Mouse (Mus musculus): ENCODE measurements around the gene Calcrl. TPM values are rescaled to one million over a fixed set of nuclear protein-coding genes. Genes with fewer than 3 reads are reported as not detected.

The Calcrl gene
- polyA plus RNA-seq, 1 experiment from 2014 or later = 16.6 TPM

GRCm38 (mm10) chr2:84355281-84355680, 69.9 kb downstream of the Calcrl start:
- H3K36me3 ChIP-seq = no peaks in the 10 kb centered on the region
- no peak for DNase-seq (ENCODE audit: low spot score)
- WGBS = 81% methylated on average over 4 of the region's 4 CpGs
- H3K27ac ChIP-seq = no peak overlapping the region
- H3K27me3 ChIP-seq (ENCODE audit: low read depth, poor library complexity, severe bottlenecking) = no peaks in the 10 kb centered on the region
- H3K4me1 ChIP-seq = no peaks in the 10 kb centered on the region
- no peak overlapping the region for H3K4me3 ChIP-seq
- no peaks in the 10 kb centered on the region for H3K9me3 ChIP-seq (replicated peaks)

GRCm38 (mm10) chr2:84347376-84347775, 77.8 kb downstream of the Calcrl start:
- H3K27ac ChIP-seq = no peak overlapping the region
- no peaks in the 10 kb centered on the region for H3K4me1 ChIP-seq
- no peak overlapping the region for H3K4me3 ChIP-seq
- no peaks in the 10 kb centered on the region for H3K9me3 ChIP-seq (replicated peaks)
- peaks cover 5% of the 10 kb centered on the region; the same call in 1 of the 2 replicates for H3K36me3 ChIP-seq
- H3K27me3 ChIP-seq (ENCODE audit: low read depth, poor library complexity, severe bottlenecking) = no peaks in the 10 kb centered on the region
- 66% methylated on average over 2 of the region's 2 CpGs for WGBS
- DNase-seq (ENCODE audit: low spot score) = no peak

GRCm38 (mm10) chr2:84343756-84344155, 81.5 kb downstream of the Calcrl start:
- DNase-seq (ENCODE audit: low spot score) = no peak
- no peak overlapping the region for H3K4me3 ChIP-seq
- H3K27ac ChIP-seq = no peak overlapping the region
- H3K4me1 ChIP-seq = no peaks in the 10 kb centered on the region
- H3K27me3 ChIP-seq (ENCODE audit: low read depth, poor library complexity, severe bottlenecking) = no peaks in the 10 kb centered on the region
- WGBS = 74% methylated on average over 2 of the region's 2 CpGs
- H3K36me3 ChIP-seq = peaks cover 5% of the 10 kb centered on the region; the same call in 1 of the 2 replicates
- no peaks in the 10 kb centered on the region for H3K9me3 ChIP-seq (replicated peaks)

GRCm38 (mm10) chr2:84337774-84338450, 87.3 kb downstream of the Calcrl start:
- 83% methylated on average over 1 of the region's 1 CpGs for WGBS
- Histone ChIP-seq H3K9me3 (replicated peaks) (no peaks in the 10 kb centered on the region), H3K27ac (no peak overlapping the region), H3K4me3 (no peak overlapping the region), H3K27me3 (ENCODE audit: low read depth, poor library complexity, severe bottlenecking) (no peaks in the 10 kb centered on the region), H3K4me1 (no peaks in the 10 kb centered on the region), H3K36me3 (no peaks in the 10 kb centered on the region)
- no peak for DNase-seq (ENCODE audit: low spot score)

GRCm38 (mm10) chr2:84336331-84336730, 88.9 kb downstream of the Calcrl start:
- Histone ChIP-seq H3K27me3 (ENCODE audit: low read depth, poor library complexity, severe bottlenecking) (no peaks in the 10 kb centered on the region), H3K9me3 (replicated peaks) (no peaks in the 10 kb centered on the region), H3K4me1 (no peaks in the 10 kb centered on the region), H3K36me3 (no peaks in the 10 kb centered on the region), H3K4me3 (no peak overlapping the region), H3K27ac (no peak overlapping the region)
- DNase-seq (ENCODE audit: low spot score) = no peak
- 89% methylated on average over 4 of the region's 4 CpGs for WGBS

GRCm38 (mm10) chr2:84316185-84316805, 108.9 kb downstream of the Calcrl start:
- H3K9me3 ChIP-seq (replicated peaks) = no peaks in the 10 kb centered on the region
- H3K27ac ChIP-seq = no peak overlapping the region
- no peaks in the 10 kb centered on the region for H3K27me3 ChIP-seq (ENCODE audit: low read depth, poor library complexity, severe bottlenecking)
- H3K4me1 ChIP-seq = no peaks in the 10 kb centered on the region
- no peak overlapping the region for H3K4me3 ChIP-seq
- no peak for DNase-seq (ENCODE audit: low spot score)
- H3K36me3 ChIP-seq = no peaks in the 10 kb centered on the region
- 84% methylated on average over 4 of the region's 4 CpGs for WGBS

- Histone ChIP-seq H3K4me3 (no peak overlapping the region), H3K4me1 (peaks cover 10% of the 10 kb centered on the region), H3K27me3 (ENCODE audit: low read depth, poor library complexity, severe bottlenecking) (no peaks in the 10 kb centered on the region), H3K9me3 (replicated peaks) (no peaks in the 10 kb centered on the region), H3K27ac (no peak overlapping the region), H3K36me3 (no peaks in the 10 kb centered on the region)
- no peak for DNase-seq (ENCODE audit: low spot score)
- WGBS = 42% methylated on average over 5 of the region's 5 CpGs
These were observed 128.7 kb downstream of the Calcrl start for GRCm38 (mm10) chr2:84296517-84296916.

- H3K27ac ChIP-seq = no peak overlapping the region
- H3K9me3 ChIP-seq (replicated peaks) = no peaks in the 10 kb centered on the region
- DNase-seq (ENCODE audit: low spot score) = no peak
- WGBS = 86% methylated on average over 2 of the region's 2 CpGs
- peaks cover 10% of the 10 kb centered on the region for H3K4me1 ChIP-seq
- no peaks in the 10 kb centered on the region for H3K27me3 ChIP-seq (ENCODE audit: low read depth, poor library complexity, severe bottlenecking)
- H3K36me3 ChIP-seq = no peaks in the 10 kb centered on the region
- H3K4me3 ChIP-seq = no peak overlapping the region
These were observed 130.1 kb downstream of the Calcrl start for GRCm38 (mm10) chr2:84295068-84295467.

- H3K9me3 ChIP-seq (replicated peaks) = no peaks in the 10 kb centered on the region
- no peaks in the 10 kb centered on the region for H3K27me3 ChIP-seq (ENCODE audit: low read depth, poor library complexity, severe bottlenecking)
- H3K4me3 ChIP-seq = no peak overlapping the region
- H3K4me1 ChIP-seq = peaks cover 10% of the 10 kb centered on the region
- no peak for DNase-seq (ENCODE audit: low spot score)
- 69% methylated on average over 2 of the region's 2 CpGs for WGBS
- H3K27ac ChIP-seq = no peak overlapping the region
- H3K36me3 ChIP-seq = no peaks in the 10 kb centered on the region
These were observed 130.6 kb downstream of the Calcrl start for GRCm38 (mm10) chr2:84294611-84295010.

GRCm38 (mm10) chr2:84292351-84293000, 132.7 kb downstream of the Calcrl start:
- 90% methylated on average over 4 of the region's 4 CpGs for WGBS
- H3K4me1 ChIP-seq = peaks cover 10% of the 10 kb centered on the region
- no peak overlapping the region for H3K4me3 ChIP-seq
- no peaks in the 10 kb centered on the region for H3K9me3 ChIP-seq (replicated peaks)
- no peaks in the 10 kb centered on the region for H3K36me3 ChIP-seq
- H3K27me3 ChIP-seq (ENCODE audit: low read depth, poor library complexity, severe bottlenecking) = no peaks in the 10 kb centered on the region
- no peak for DNase-seq (ENCODE audit: low spot score)
- H3K27ac ChIP-seq = no peak overlapping the region

GRCm38 (mm10) chr2:84288940-84289557, 136.2 kb downstream of the Calcrl start:
- Histone ChIP-seq H3K27me3 (ENCODE audit: low read depth, poor library complexity, severe bottlenecking) (no peaks in the 10 kb centered on the region), H3K9me3 (replicated peaks) (no peaks in the 10 kb centered on the region), H3K36me3 (no peaks in the 10 kb centered on the region), H3K4me3 (no peak overlapping the region), H3K4me1 (no peaks in the 10 kb centered on the region), H3K27ac (no peak overlapping the region)
- 89% methylated on average over 7 of the region's 7 CpGs for WGBS
- DNase-seq (ENCODE audit: low spot score) = no peak
